Mouse (Mus musculus): Measurements from ENCODE around the gene St5. TPM values are rescaled to one million over a fixed set of nuclear protein-coding genes. Genes with fewer than 3 reads are reported as not detected.

The St5 gene
- polyA plus RNA-seq, 2 experiments from 2014 or later: 1.8 to 3.9 TPM

- ATAC-seq: no peak
Measured at GRCm38 (mm10) chr7:109695339-109695726, 8.1 kb downstream of the St5 start.

- ATAC-seq: no peak
Measured at GRCm38 (mm10) chr7:109694576-109695338, 8.6 kb downstream of the St5 start.

GRCm38 (mm10) chr7:109690961-109691360 lies 12.4 kb downstream of the St5 start:
- ATAC-seq: no peak

GRCm38 (mm10) chr7:109690101-109690500 lies 13.3 kb downstream of the St5 start:
- no peak for ATAC-seq

- ATAC-seq: no peak
Measured at GRCm38 (mm10) chr7:109686585-109687128, 16.7 kb downstream of the St5 start.

GRCm38 (mm10) chr7:109680879-109681278 lies 22.5 kb downstream of the St5 start:
- no peak for ATAC-seq

- no peak for ATAC-seq
Measured at GRCm38 (mm10) chr7:109680284-109680683, 23.1 kb downstream of the St5 start.

- ATAC-seq: no peak
Measured at GRCm38 (mm10) chr7:109674944-109675628, 28.3 kb downstream of the St5 start.

GRCm38 (mm10) chr7:109671581-109672471 lies 31.6 kb downstream of the St5 start:
- ATAC-seq: no peak

- ATAC-seq: no peak
Measured at GRCm38 (mm10) chr7:109669426-109670170, 33.8 kb downstream of the St5 start.

GRCm38 (mm10) chr7:109666664-109667063 lies 36.7 kb downstream of the St5 start:
- no peak for ATAC-seq

- no peak for ATAC-seq
Measured at GRCm38 (mm10) chr7:109662626-109663025, 40.8 kb downstream of the St5 start.

GRCm38 (mm10) chr7:109659278-109659677 lies 44.1 kb downstream of the St5 start:
- no peak for ATAC-seq

- no peak for ATAC-seq
Measured at GRCm38 (mm10) chr7:109657884-109658283, 45.5 kb downstream of the St5 start.

GRCm38 (mm10) chr7:109654871-109655270 lies 48.5 kb downstream of the St5 start:
- no peak for ATAC-seq

- ATAC-seq: no peak
Measured at GRCm38 (mm10) chr7:109648812-109649594, 54.4 kb downstream of the St5 start.

GRCm38 (mm10) chr7:109646574-109646973 lies 56.8 kb downstream of the St5 start:
- no peak for ATAC-seq

GRCm38 (mm10) chr7:109643305-109643994 lies 60.0 kb downstream of the St5 start:
- no peak for ATAC-seq

GRCm38 (mm10) chr7:109641963-109642362 lies 61.4 kb downstream of the St5 start:
- no peak for ATAC-seq

GRCm38 (mm10) chr7:109641102-109641501 lies 62.3 kb downstream of the St5 start:
- no peak for ATAC-seq

- no peak for ATAC-seq
Measured at GRCm38 (mm10) chr7:109637391-109637790, 66.0 kb downstream of the St5 start.

Data from CD4-positive, CD25-positive, alpha-beta regulatory T cell, adult 4 months (primary cell).